Mouse (Mus musculus) midbrain, embryonic 15.5 days (tissue): ENCODE measurements around the gene Arl5c. TPM values are rescaled to one million over a fixed set of nuclear protein-coding genes. Genes with fewer than 3 reads are reported as not detected.

Source experiments
- ATAC-seq: fragments of 200-750 bp; cut with Nextera tagmentation; replicated peaks from 2 replicates; pipeline ENCODE4 v1.8.0; 2017; ENCODE audit warnings: moderate TSS enrichment
- H3K27ac ChIP-seq: fragments of 300-500 bp; sonication (generic); 2 replicates; pipeline ENCODE4 v1.5.1; 2015; ENCODE audit warnings: mild to moderate bottlenecking, inconsistent platforms
- H3K27me3 ChIP-seq: fragments of 300-500 bp; sonication (generic); replicated peaks from 2 replicates; pipeline ENCODE4 v1.6.1; 2015; ENCODE audit warnings: inconsistent platforms
- H3K36me3 ChIP-seq: fragments of 300-500 bp; sonication (generic); replicated peaks from 2 replicates; pipeline ENCODE4 v1.6.1; 2015; ENCODE audit warnings: inconsistent platforms
- H3K4me1 ChIP-seq: fragments of 300-500 bp; sonication (generic); 2 replicates; pipeline ENCODE4 v1.6.1; 2015; ENCODE audit warnings: inconsistent platforms
- H3K4me2 ChIP-seq: fragments of 300-500 bp; sonication (generic); 2 replicates; pipeline ENCODE4 v1.6.1; 2015; ENCODE audit warnings: inconsistent platforms, mild to moderate bottlenecking, moderate library complexity
- H3K4me3 ChIP-seq: fragments of 300-500 bp; sonication (generic); 2 replicates; pipeline ENCODE4 v1.5.1; 2015; ENCODE audit warnings: mild to moderate bottlenecking, inconsistent platforms
- H3K9ac ChIP-seq: fragments of 300-500 bp; sonication (generic); 2 replicates; pipeline ENCODE4 v1.6.1; 2015; ENCODE audit warnings: mild to moderate bottlenecking, inconsistent platforms
- H3K9me3 ChIP-seq: fragments of 300-500 bp; sonication (generic); 2 replicates; pipeline ENCODE4 v1.6.1; 2016; ENCODE audit warnings: inconsistent platforms
- whole genome bisulfite sequencing: fragments of 180-500 bp; shearing (Covaris S2); methylation state at CpG from one replicate; pipeline ENCODE4 v1.1.7; 2015; ENCODE audit warnings: mixed read lengths; 5-methylcytosine and 5-hydroxymethylcytosine counted together
- polyA plus RNA-seq: library from polyadenylated mRNA; unstranded; fragments of >200 nt; fragmentation: Nextera tagmentation; extraction: Ambion mirVana; gene quantifications from 2 replicates; pipeline ENCODE4 v1.2.1, GENCODE M21; 2015

Gene Arl5c
- polyA plus RNA-seq = 9.5 and 10.8 TPM in 2 replicates

- Histone ChIP-seq H3K4me3 (peak within 1 kb of the TSS; percentile 41), H3K27ac (no peak within 1 kb of the TSS), H3K4me2 (peak within 1 kb of the TSS; percentile 80), H3K4me1 (peaks cover 19% of the 10 kb centered on the region), H3K9me3 (no peaks in the 10 kb centered on the region), H3K9ac (peak within 1 kb of the TSS; percentile 28), H3K36me3 (no peaks in the 10 kb centered on the region), H3K27me3 (peaks cover 9% of the 10 kb centered on the region; the same call in 1 of the 2 replicates)
- ATAC-seq = peak; percentile 54
- WGBS = under 1% methylated on average over 26 of the region's 26 CpGs
Measured at GRCm38 (mm10) chr11:97995564-97996288, at the start of gene Arl5c. TSS of gene Arl5c (minus strand) at chr11:97996181.

- Histone ChIP-seq H3K9me3 (no peaks in the 10 kb centered on the region), H3K36me3 (no peaks in the 10 kb centered on the region), H3K4me2 (no peak overlapping the region), H3K27me3 (peaks cover 14% of the 10 kb centered on the region), H3K4me1 (no peaks in the 10 kb centered on the region), H3K4me3 (no peak overlapping the region), H3K9ac (no peak overlapping the region), H3K27ac (no peak overlapping the region)
- ATAC-seq = no peak
- WGBS = 67% methylated on average over 4 of the region's 4 CpGs
Measured at GRCm38 (mm10) chr11:98045596-98045995, 49.6 kb upstream of the Arl5c start.

GRCm38 (mm10) chr11:98044074-98044473 lies 48.1 kb upstream of the Arl5c start:
- whole genome bisulfite sequencing = 78% methylated on average over 5 of the region's 5 CpGs
- Histone ChIP-seq H3K36me3 (no peaks in the 10 kb centered on the region), H3K4me1 (no peaks in the 10 kb centered on the region), H3K27ac (no peak overlapping the region), H3K4me3 (no peak overlapping the region), H3K9me3 (no peaks in the 10 kb centered on the region), H3K9ac (no peak overlapping the region), H3K4me2 (no peak overlapping the region), H3K27me3 (0 out of 2 replicates have a peak, but pooled peaks cover 4% of the 10 kb centered on the region)
- no peak for ATAC-seq

GRCm38 (mm10) chr11:98042741-98043140 lies 46.8 kb upstream of the Arl5c start:
- no peak for ATAC-seq
- WGBS = 85% methylated on average over 6 of the region's 6 CpGs

GRCm38 (mm10) chr11:98040975-98041374 lies 45.0 kb upstream of the Arl5c start:
- WGBS = 67% methylated on average over 8 of the region's 8 CpGs
- Histone ChIP-seq H3K27ac (no peak overlapping the region), H3K27me3 (no peaks in the 10 kb centered on the region), H3K4me1 (peaks cover 6% of the 10 kb centered on the region), H3K9me3 (no peaks in the 10 kb centered on the region), H3K9ac (no peak overlapping the region), H3K4me3 (no peak overlapping the region), H3K36me3 (no peaks in the 10 kb centered on the region), H3K4me2 (no peak overlapping the region)
- no peak for ATAC-seq

More at GRCm38 (mm10) chr11:98042741-98043140, 46.8 kb upstream of the Arl5c start:
- Histone ChIP-seq H3K4me1 (no peaks in the 10 kb centered on the region), H3K4me3 (no peak overlapping the region), H3K4me2 (no peak overlapping the region), H3K36me3 (no peaks in the 10 kb centered on the region), H3K27ac (no peak overlapping the region), H3K27me3 (no peaks in the 10 kb centered on the region), H3K9ac (no peak overlapping the region), H3K9me3 (no peaks in the 10 kb centered on the region)

- no peak overlapping the region for H3K4me3 ChIP-seq
- H3K27ac ChIP-seq = no peak overlapping the region
- H3K4me1 ChIP-seq = peaks cover 19% of the 10 kb centered on the region
- no peaks in the 10 kb centered on the region for H3K27me3 ChIP-seq
- no peaks in the 10 kb centered on the region for H3K9me3 ChIP-seq
- 56% methylated on average over 14 of the region's 14 CpGs for WGBS
- no peak overlapping the region for H3K4me2 ChIP-seq
- no peak for ATAC-seq
- no peaks in the 10 kb centered on the region for H3K36me3 ChIP-seq
- no peak overlapping the region for H3K9ac ChIP-seq
Measured at GRCm38 (mm10) chr11:98037871-98038270, 41.9 kb upstream of the Arl5c start.

- no peaks in the 10 kb centered on the region for H3K27me3 ChIP-seq
- peak overlapping the region; percentile 44 for H3K9ac ChIP-seq
- H3K9me3 ChIP-seq = no peaks in the 10 kb centered on the region
- peak; percentile 65 for ATAC-seq
- peak overlapping the region; percentile 39 for H3K4me3 ChIP-seq
- WGBS = under 1% methylated on average over 27 of the region's 27 CpGs
- H3K4me2 ChIP-seq = peak overlapping the region; percentile 73
- peaks cover 19% of the 10 kb centered on the region for H3K4me1 ChIP-seq
- peak overlapping the region; percentile 22 for H3K27ac ChIP-seq
- H3K36me3 ChIP-seq = peaks cover 2% of the 10 kb centered on the region; the same call in 1 of the 2 replicates
Measured at GRCm38 (mm10) chr11:98035977-98036377, 40.0 kb upstream of the Arl5c start.

- Histone ChIP-seq H3K4me1 (peaks cover 19% of the 10 kb centered on the region), H3K4me2 (no peak overlapping the region), H3K9ac (no peak overlapping the region), H3K9me3 (no peaks in the 10 kb centered on the region), H3K27ac (no peak overlapping the region), H3K4me3 (no peak overlapping the region), H3K27me3 (no peaks in the 10 kb centered on the region), H3K36me3 (peaks cover 11% of the 10 kb centered on the region)
- 13% methylated on average over 4 of the region's 4 CpGs for WGBS
- ATAC-seq = 0 out of 2 replicates have a peak, but pooled peaks have one; percentile 26
Measured at GRCm38 (mm10) chr11:98034840-98035239, 38.9 kb upstream of the Arl5c start.

- Histone ChIP-seq H3K4me3 (no peak overlapping the region), H3K36me3 (peaks cover 19% of the 10 kb centered on the region), H3K27ac (no peak overlapping the region), H3K4me2 (no peak overlapping the region), H3K9me3 (no peaks in the 10 kb centered on the region), H3K9ac (no peak overlapping the region), H3K27me3 (no peaks in the 10 kb centered on the region), H3K4me1 (peaks cover 19% of the 10 kb centered on the region)
- ATAC-seq = no peak
- 90% methylated on average over 5 of the region's 5 CpGs for WGBS
Measured at GRCm38 (mm10) chr11:98034061-98034460, 38.1 kb upstream of the Arl5c start.

GRCm38 (mm10) chr11:98031443-98031770 lies 35.4 kb upstream of the Arl5c start:
- 3% methylated on average over 5 of the region's 5 CpGs for WGBS
- peaks cover 29% of the 10 kb centered on the region for H3K4me1 ChIP-seq
- H3K4me2 ChIP-seq = no peak overlapping the region
- no peaks in the 10 kb centered on the region for H3K9me3 ChIP-seq
- no peak overlapping the region for H3K27ac ChIP-seq
- no peak for ATAC-seq
- peaks cover 26% of the 10 kb centered on the region for H3K36me3 ChIP-seq
- no peak overlapping the region for H3K9ac ChIP-seq
- no peaks in the 10 kb centered on the region for H3K27me3 ChIP-seq
- no peak overlapping the region for H3K4me3 ChIP-seq

- Histone ChIP-seq H3K27ac (no peak overlapping the region), H3K4me3 (no peak overlapping the region), H3K9me3 (no peaks in the 10 kb centered on the region), H3K4me1 (peaks cover 26% of the 10 kb centered on the region), H3K27me3 (no peaks in the 10 kb centered on the region), H3K36me3 (peaks cover 26% of the 10 kb centered on the region), H3K4me2 (no peak overlapping the region), H3K9ac (no peak overlapping the region)
- no peak for ATAC-seq
- WGBS = 47% methylated on average over 5 of the region's 5 CpGs
Measured at GRCm38 (mm10) chr11:98030701-98031442, 34.9 kb upstream of the Arl5c start.

GRCm38 (mm10) chr11:98027785-98028184 lies 31.8 kb upstream of the Arl5c start:
- WGBS = 23% methylated on average over 7 of the region's 7 CpGs
- ATAC-seq = no peak
- Histone ChIP-seq H3K36me3 (peaks cover 26% of the 10 kb centered on the region), H3K4me2 (peak overlapping the region; percentile 76), H3K4me3 (peak overlapping the region; percentile 81), H3K27ac (no peak overlapping the region), H3K4me1 (peaks cover 27% of the 10 kb centered on the region), H3K9me3 (no peaks in the 10 kb centered on the region), H3K9ac (peak overlapping the region; percentile 99), H3K27me3 (no peaks in the 10 kb centered on the region)
